12 mouse cellular contexts compared by ENCODE assay signal in the genomic region with DNA sequence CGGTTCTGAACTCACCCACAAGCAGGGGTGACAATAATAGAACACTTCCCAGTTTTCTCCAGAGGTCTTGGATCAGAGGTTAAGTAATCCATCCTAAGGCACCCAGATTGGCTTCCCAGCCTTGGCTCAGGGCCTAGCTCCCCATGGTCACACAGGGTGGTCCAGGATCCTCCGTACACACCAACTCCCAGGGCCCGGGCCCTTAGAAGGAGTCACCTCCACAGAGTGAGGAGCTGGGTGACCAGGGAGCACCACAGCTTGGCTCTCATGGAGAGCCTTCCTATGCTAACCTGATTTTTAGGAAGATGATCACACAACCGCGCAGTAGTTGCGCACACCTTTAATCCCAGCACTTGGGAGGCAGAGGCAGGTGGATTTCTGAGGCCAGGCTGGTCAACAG. TPM values are rescaled to one million over a fixed set of nuclear protein-coding genes. Genes with fewer than 3 reads are reported as not detected.
DNase-seq lines count a peak whose midpoint lies in the region; ATAC-seq lines count a peak whose summit lies in the region.
"Had no signal": no experiment of that assay in that cellular context is flagged by ENCODE, and none has a peak within 500 bp of the region (broad histone marks: within the 10 kb centered on the region; RNA-seq: fewer than 3 reads in every experiment).

No protein-coding gene starts in this region.

- no peak for DNase-seq in heart, adult 18-20 months
- no peak for DNase-seq in lung, adult 18-20 months
- DNase-seq in embryonic facial prominence, embryonic 14.5 days (ENCODE audit: low spot score), result no peak
- DNase-seq in left cerebral cortex, adult 8-10 months (ENCODE audit: low spot score in 2 of 2), result no peak
- DNase-seq in adipocyte (ENCODE audit: low spot score), result no peak
- DNase-seq: gastrocnemius, postnatal 10 days; right cerebral cortex, postnatal 14 days had no signal

- H3K36me3 ChIP-seq in heart, embryonic 13.5 days, result no peaks in the 10 kb centered on the region
- no peaks in the 10 kb centered on the region for H3K36me3 ChIP-seq in lung, embryonic 15.5 days
- H3K36me3 ChIP-seq in embryonic facial prominence, embryonic 14.5 days (ENCODE audit: control insufficient read depth, insufficient read depth, low read length), result no peaks in the 10 kb centered on the region
- no peaks in the 10 kb centered on the region for H3K36me3 ChIP-seq in stomach, embryonic 15.5 days

- H3K9me3 ChIP-seq in heart, embryonic 13.5 days, result no peaks in the 10 kb centered on the region
- H3K9me3 ChIP-seq in lung, embryonic 15.5 days, result no peaks in the 10 kb centered on the region
- no peaks in the 10 kb centered on the region for H3K9me3 ChIP-seq in embryonic facial prominence, embryonic 14.5 days (ENCODE audit: control insufficient read depth, low read length)
- H3K9me3 ChIP-seq in stomach, embryonic 15.5 days, result no peaks in the 10 kb centered on the region

- 69% methylated on average over 6 of the region's 6 CpGs for WGBS in heart, embryonic 13.5 days
- 70% methylated on average over 6 of the region's 6 CpGs for WGBS in lung, embryonic 15.5 days
- 70% methylated on average over 6 of the region's 6 CpGs for WGBS in embryonic facial prominence, embryonic 14.5 days
- WGBS in stomach, embryonic 15.5 days, result 78% methylated on average over 6 of the region's 6 CpGs

- H3K27me3 ChIP-seq in heart, embryonic 13.5 days (replicated peaks), result no peaks in the 10 kb centered on the region
- H3K27me3 ChIP-seq in lung, embryonic 15.5 days, result no peaks in the 10 kb centered on the region
- no peaks in the 10 kb centered on the region for H3K27me3 ChIP-seq in embryonic facial prominence, embryonic 14.5 days (replicated peaks; ENCODE audit: control insufficient read depth, insufficient read depth, low read length)
- H3K27me3 ChIP-seq in stomach, embryonic 15.5 days (replicated peaks), result no peaks in the 10 kb centered on the region

- H3K27ac ChIP-seq in heart, embryonic 13.5 days (replicated peaks), result peak overlapping the region; percentile 70
- H3K27ac ChIP-seq in lung, embryonic 15.5 days, result peak overlapping the region; percentile 76
- H3K27ac ChIP-seq in embryonic facial prominence, embryonic 14.5 days (replicated peaks; ENCODE audit: low read depth, low read length), result peak overlapping the region; percentile 86
- peak overlapping the region; percentile 52 for H3K27ac ChIP-seq in stomach, embryonic 15.5 days

- no peak overlapping the region for H3K4me2 ChIP-seq in heart, embryonic 13.5 days
- no peak overlapping the region for H3K4me2 ChIP-seq in lung, embryonic 15.5 days
- no peak overlapping the region for H3K4me2 ChIP-seq in embryonic facial prominence, embryonic 14.5 days (ENCODE audit: low read depth, low read length)
- H3K4me2 ChIP-seq in stomach, embryonic 15.5 days, result no peak overlapping the region

- no peak overlapping the region for H3K9ac ChIP-seq in heart, embryonic 13.5 days
- no peak overlapping the region for H3K9ac ChIP-seq in lung, embryonic 15.5 days
- H3K9ac ChIP-seq in embryonic facial prominence, embryonic 14.5 days (ENCODE audit: low read depth, low read length), result no peak overlapping the region
- H3K9ac ChIP-seq in stomach, embryonic 15.5 days, result no peak overlapping the region

- peaks cover 29% of the 10 kb centered on the region for H3K4me1 ChIP-seq in heart, embryonic 13.5 days
- H3K4me1 ChIP-seq in lung, embryonic 15.5 days, result peaks cover 28% of the 10 kb centered on the region
- H3K4me1 ChIP-seq in embryonic facial prominence, embryonic 14.5 days (ENCODE audit: control insufficient read depth, insufficient read depth, low read length), result peaks cover 11% of the 10 kb centered on the region
- peaks cover 3% of the 10 kb centered on the region for H3K4me1 ChIP-seq in stomach, embryonic 15.5 days

- no peak for ATAC-seq in heart, embryonic 13.5 days (ENCODE audit: extremely low read depth, insufficient number of reproducible peaks, low FRiP score, low TSS enrichment)
- no peak for ATAC-seq in lung, embryonic 15.5 days (ENCODE audit: borderline replicate concordance, extremely low read depth, low FRiP score, low TSS enrichment)
- ATAC-seq in embryonic facial prominence, embryonic 14.5 days (ENCODE audit: low read depth), result no peak
- ATAC-seq in stomach, embryonic 15.5 days (ENCODE audit: insufficient read depth, low FRiP score, low read depth), result no peak
- ATAC-seq: activated CD4-positive, CD25-positive, alpha-beta regulatory T cell, adult 4 months had no signal

- H3K4me3 ChIP-seq in heart, embryonic 13.5 days, result no peak overlapping the region
- no peak overlapping the region for H3K4me3 ChIP-seq in lung, embryonic 15.5 days
- H3K4me3 ChIP-seq in embryonic facial prominence, embryonic 14.5 days (ENCODE audit: low read depth, low read length), result no peak overlapping the region
- H3K4me3 ChIP-seq in stomach, embryonic 15.5 days (replicated peaks), result no peak overlapping the region
- H3K4me3 ChIP-seq: erythroblast, embryonic 14.5 days had no signal

RNA-seq across cellular contexts. Expression of a gene that starts 48.0 kb away (rescaled TPM):
- polyA plus RNA-seq in heart, embryonic 13.5 days (2015; fragmentation: Nextera tagmentation; extraction: Ambion mirVana), result 42.1 TPM in 2 replicates
- total RNA-seq in heart, adult 18-20 months (2021), result 100 to 1,000 TPM; 212 to 240 TPM
- 36.4 and 36.7 TPM in 2 replicates for polyA plus RNA-seq in lung, embryonic 15.5 days (2015; fragmentation: Nextera tagmentation; extraction: Ambion mirVana)
- polyA plus RNA-seq in embryonic facial prominence, embryonic 14.5 days (2014; fragmentation: Nextera tagmentation; extraction: Ambion mirVana), result 43.2 and 47.4 TPM in 2 replicates
- 37.4 and 39.0 TPM in 2 replicates for polyA plus RNA-seq in stomach, embryonic 15.5 days (2015; fragmentation: Nextera tagmentation; extraction: Ambion mirVana)
- total RNA-seq in left cerebral cortex, adult 8-10 months (2022), result 10 to 100 TPM; 86.9 to 95.9 (median 91.0) TPM
